Mouse (Mus musculus) mature B cell (primary cell): ENCODE results near the gene C130073F10Rik.
"Not testable (repeated sequence)": the region's sequence is repeated elsewhere in the genome, so short reads cannot be mapped to it uniquely, and the experiment has no call there.

Experiments
- in situ Hi-C: fragments of 300-500 bp; cut with MboI; formaldehyde crosslinking; loops from 2 replicates; pipeline ENCODE4 v1.14.3; 2019

Gene C130073F10Rik

GRCm38 (mm10) chr4:101893656-101894420 is at the start of gene C130073F10Rik:
C130073F10Rik (minus strand) TSS chr4:101893789.
- in situ Hi-C loops = no loop called here

GRCm38 (mm10) chr4:101940107-101940506 is 46.5 kb upstream of the C130073F10Rik start, which contains the start of gene Gm12794:
Gm12794 (plus strand) TSS chr4:101940407.
- in situ Hi-C loops = not testable (repeated sequence)

- in situ Hi-C loops = not testable (repeated sequence)
Measured at GRCm38 (mm10) chr4:101908821-101909220, 15.2 kb upstream of the C130073F10Rik start, which contains the start of gene Gm12800. Gm12800 (plus strand) TSS chr4:101909121.

- in situ Hi-C loops = no loop called here
Measured at GRCm38 (mm10) chr4:101889377-101889776, 4.2 kb downstream of the C130073F10Rik start.

GRCm38 (mm10) chr4:101883641-101884040 is 9.9 kb downstream of the C130073F10Rik start:
- in situ Hi-C loops = no loop called here

- in situ Hi-C loops = not testable (repeated sequence)
Measured at GRCm38 (mm10) chr4:101875687-101876086, 17.9 kb downstream of the C130073F10Rik start.

- in situ Hi-C loops = not testable (repeated sequence)
Measured at GRCm38 (mm10) chr4:101872031-101872430, 21.6 kb downstream of the C130073F10Rik start.

GRCm38 (mm10) chr4:101862289-101862688 is 31.3 kb downstream of the C130073F10Rik start:
- in situ Hi-C loops = no loop called here

GRCm38 (mm10) chr4:101860873-101861272 is 32.7 kb downstream of the C130073F10Rik start:
- in situ Hi-C loops = no loop called here

- in situ Hi-C loops = no loop called here
Measured at GRCm38 (mm10) chr4:101850908-101851307, 42.7 kb downstream of the C130073F10Rik start.

- in situ Hi-C loops = not testable (repeated sequence)
Measured at GRCm38 (mm10) chr4:101843923-101844322, 49.7 kb downstream of the C130073F10Rik start, which contains the start of gene B020004J07Rik. B020004J07Rik (minus strand) TSS chr4:101844023.
